Mouse (Mus musculus) testis, adult 2 months (tissue): ENCODE data around the gene Snw1. TPM values are rescaled to one million over a fixed set of nuclear protein-coding genes. Genes with fewer than 3 reads are reported as not detected.

Source experiments
- H3K27ac ChIP-seq: fragments of 200-500 bp; 2 replicates; pipeline ENCODE4 v1.5.1; 2012; ENCODE audit warnings: low read depth, low read length; ENCODE audit not compliant: control insufficient read depth, insufficient read depth
- H3K27me3 ChIP-seq: fragments of 200-500 bp; 2 replicates; pipeline ENCODE4 v1.6.1; 2012; ENCODE audit warnings: mild to moderate bottlenecking, low read length, moderate library complexity; ENCODE audit not compliant: control insufficient read depth, insufficient read depth
- H3K36me3 ChIP-seq: fragments of 200-500 bp; 2 replicates; pipeline ENCODE4 v1.6.1; 2012; ENCODE audit warnings: mild to moderate bottlenecking, low read length; ENCODE audit not compliant: control insufficient read depth, insufficient read depth
- H3K4me1 ChIP-seq: fragments of 200-500 bp; 2 replicates; pipeline ENCODE4 v1.6.1; 2012; ENCODE audit warnings: low read length; ENCODE audit not compliant: control insufficient read depth, insufficient read depth
- H3K4me3 ChIP-seq: fragments of 200-500 bp; 2 replicates; pipeline ENCODE4 v1.5.1; 2012; ENCODE audit warnings: low read depth, mild to moderate bottlenecking, low read length, moderate library complexity, mixed read lengths; ENCODE audit not compliant: control insufficient read depth
- CTCF ChIP-seq: fragments of 200-500 bp; IDR thresholded peaks from 2 replicates; pipeline ENCODE4 v1.5.1; 2012; ENCODE audit warnings: low read depth, mild to moderate bottlenecking, inconsistent platforms, low read length, moderate library complexity; ENCODE audit not compliant: control insufficient read depth, insufficient read depth, insufficient replicate concordance
- POLR2A ChIP-seq: fragments of 200-500 bp; IDR thresholded peaks from 2 replicates; pipeline ENCODE4 v1.6.1; 2012; ENCODE audit warnings: low read depth, mild to moderate bottlenecking, inconsistent platforms, low read length, moderate library complexity; ENCODE audit not compliant: control insufficient read depth
- polyA plus RNA-seq: library from polyadenylated mRNA; depleted of rRNA; stranded (reverse); fragments of >200 nt; gene quantifications from 2 replicates; pipeline ENCODE4 v1.2.3, GENCODE M21; 2012

Gene Snw1
- polyA plus RNA-seq, 1 experiment, result 16.4 TPM

GRCm38 (mm10) chr12:87442177-87443114 lies 29.6 kb downstream of the Snw1 start:
- Histone ChIP-seq H3K4me1 (peaks cover 4% of the 10 kb centered on the region), H3K4me3 (peak overlapping the region; percentile 99), H3K27me3 (no peaks in the 10 kb centered on the region), H3K36me3 (no peaks in the 10 kb centered on the region; the same call in none of the 2 replicates), H3K27ac (peak overlapping the region; percentile 97)
- no peak for TF ChIP-seq CTCF
- no peak for TF ChIP-seq POLR2A

GRCm38 (mm10) chr12:87428885-87429284 lies 43.2 kb downstream of the Snw1 start:
- peaks cover 2% of the 10 kb centered on the region; the same call in 1 of the 2 replicates for H3K36me3 ChIP-seq
- H3K4me1 ChIP-seq, result no peaks in the 10 kb centered on the region
- H3K4me3 ChIP-seq, result no peak overlapping the region
- H3K27me3 ChIP-seq, result no peaks in the 10 kb centered on the region
- TF ChIP-seq CTCF (no peak), POLR2A (no peak)
- no peak overlapping the region for H3K27ac ChIP-seq

- Histone ChIP-seq H3K27ac (no peak overlapping the region), H3K4me1 (no peaks in the 10 kb centered on the region), H3K4me3 (no peak overlapping the region), H3K36me3 (peaks cover 2% of the 10 kb centered on the region; the same call in 1 of the 2 replicates), H3K27me3 (no peaks in the 10 kb centered on the region)
- TF ChIP-seq POLR2A (no peak), CTCF (no peak)
Observed at GRCm38 (mm10) chr12:87428295-87428694, 43.8 kb downstream of the Snw1 start.

- Histone ChIP-seq H3K4me3 (no peak overlapping the region), H3K27ac (no peak overlapping the region), H3K27me3 (no peaks in the 10 kb centered on the region), H3K36me3 (peaks cover 2% of the 10 kb centered on the region; the same call in 1 of the 2 replicates), H3K4me1 (no peaks in the 10 kb centered on the region)
- no peak for TF ChIP-seq POLR2A
- TF ChIP-seq CTCF, result no peak
Observed at GRCm38 (mm10) chr12:87426354-87427031, 45.6 kb downstream of the Snw1 start.

- Histone ChIP-seq H3K4me1 (no peaks in the 10 kb centered on the region), H3K27me3 (no peaks in the 10 kb centered on the region), H3K4me3 (no peak overlapping the region), H3K36me3 (no peaks in the 10 kb centered on the region; the same call in 1 of the 2 replicates), H3K27ac (no peak overlapping the region)
- TF ChIP-seq POLR2A, result no peak
- no peak for TF ChIP-seq CTCF
Observed at GRCm38 (mm10) chr12:87424516-87424915, 47.6 kb downstream of the Snw1 start.

GRCm38 (mm10) chr12:87423700-87424099 lies 48.4 kb downstream of the Snw1 start:
- Histone ChIP-seq H3K27me3 (no peaks in the 10 kb centered on the region), H3K4me3 (no peak overlapping the region), H3K27ac (no peak overlapping the region), H3K36me3 (no peaks in the 10 kb centered on the region; the same call in 1 of the 2 replicates), H3K4me1 (no peaks in the 10 kb centered on the region)
- TF ChIP-seq POLR2A (no peak), CTCF (no peak)
